Mouse (Mus musculus): Measurements from ENCODE around the gene Scrn2. TPM values are rescaled to one million over a fixed set of nuclear protein-coding genes. Genes with fewer than 3 reads are reported as not detected.
A peak's percentile ranks its signal among the peaks of the same experiment; 100 is the strongest.

Scrn2 gene
- polyA plus RNA-seq, 1 experiment: 21.1 TPM

- no peak overlapping the region for H3K4me3 ChIP-seq (ENCODE audit: insufficient read depth, poor library complexity, severe bottlenecking)
- H3K79me2 ChIP-seq (ENCODE audit: control insufficient read depth, insufficient read depth): peaks cover 11% of the 10 kb centered on the region
- H3K36me3 ChIP-seq (ENCODE audit: control insufficient read depth, insufficient read depth): peaks cover 5% of the 10 kb centered on the region
- TF ChIP-seq CTCF (IDR thresholded peaks at IDR 0.05; ENCODE audit: control insufficient read depth, insufficient read depth, insufficient read length) (no peak), USF1 (IDR thresholded peaks at IDR 0.05; ENCODE audit: low read depth) (no peak), CEBPB (IDR thresholded peaks at IDR 0.05; ENCODE audit: low read depth) (no peak), MAX (IDR thresholded peaks at IDR 0.05) (no peak), MYOG (IDR thresholded peaks at IDR 0.05; ENCODE audit: control insufficient read depth, extremely low read depth, insufficient read length) (no peak), FOSL1 (IDR thresholded peaks at IDR 0.05; ENCODE audit: insufficient read depth, low read length, poor library complexity, severe bottlenecking) (no peak), MYOD1 (IDR thresholded peaks at IDR 0.05; ENCODE audit: control insufficient read depth, insufficient read length, low read depth) (no peak)
- no peaks in the 10 kb centered on the region for H3K79me3 ChIP-seq (ENCODE audit: low read depth)
- no peak overlapping the region for H3ac ChIP-seq (ENCODE audit: control insufficient read depth, insufficient read length, low read depth)
- H3K27me3 ChIP-seq (ENCODE audit: control insufficient read depth, insufficient read depth, insufficient read length): no peaks in the 10 kb centered on the region
These were observed 2.2 kb downstream of the Scrn2 start for GRCm38 (mm10) chr11:97031977-97032376.

- Histone ChIP-seq H3K79me3 (ENCODE audit: low read depth) (no peaks in the 10 kb centered on the region), H3K27me3 (ENCODE audit: control insufficient read depth, insufficient read depth, insufficient read length) (no peaks in the 10 kb centered on the region), H3ac (ENCODE audit: control insufficient read depth, insufficient read length, low read depth) (no peak overlapping the region), H3K4me3 (ENCODE audit: insufficient read depth, poor library complexity, severe bottlenecking) (no peak overlapping the region), H3K36me3 (ENCODE audit: control insufficient read depth, insufficient read depth) (peaks cover 5% of the 10 kb centered on the region), H3K79me2 (ENCODE audit: control insufficient read depth, insufficient read depth) (peaks cover 11% of the 10 kb centered on the region)
- no peak for TF ChIP-seq MYOD1 (IDR thresholded peaks at IDR 0.05; ENCODE audit: control insufficient read depth, insufficient read length, low read depth)
- no peak for TF ChIP-seq CTCF (IDR thresholded peaks at IDR 0.05; ENCODE audit: control insufficient read depth, insufficient read depth, insufficient read length)
- TF ChIP-seq MAX (IDR thresholded peaks at IDR 0.05): no peak
- TF ChIP-seq FOSL1 (IDR thresholded peaks at IDR 0.05; ENCODE audit: insufficient read depth, low read length, poor library complexity, severe bottlenecking): no peak
- no peak for TF ChIP-seq CEBPB (IDR thresholded peaks at IDR 0.05; ENCODE audit: low read depth)
- no peak for TF ChIP-seq USF1 (IDR thresholded peaks at IDR 0.05; ENCODE audit: low read depth)
- no peak for TF ChIP-seq MYOG (IDR thresholded peaks at IDR 0.05; ENCODE audit: control insufficient read depth, extremely low read depth, insufficient read length)
These were observed 2.8 kb downstream of the Scrn2 start for GRCm38 (mm10) chr11:97032499-97032898.

GRCm38 (mm10) chr11:97033781-97034180 is 4.0 kb downstream of the Scrn2 start:
- Histone ChIP-seq H3K27me3 (ENCODE audit: control insufficient read depth, insufficient read depth, insufficient read length) (no peaks in the 10 kb centered on the region), H3K4me3 (ENCODE audit: insufficient read depth, poor library complexity, severe bottlenecking) (no peak overlapping the region), H3K79me3 (ENCODE audit: low read depth) (no peaks in the 10 kb centered on the region), H3K79me2 (ENCODE audit: control insufficient read depth, insufficient read depth) (peaks cover 11% of the 10 kb centered on the region), H3K36me3 (ENCODE audit: control insufficient read depth, insufficient read depth) (peaks cover 5% of the 10 kb centered on the region), H3ac (ENCODE audit: control insufficient read depth, insufficient read length, low read depth) (no peak overlapping the region)
- TF ChIP-seq CEBPB (IDR thresholded peaks at IDR 0.05; ENCODE audit: low read depth): no peak
- TF ChIP-seq FOSL1 (IDR thresholded peaks at IDR 0.05; ENCODE audit: insufficient read depth, low read length, poor library complexity, severe bottlenecking): no peak
- TF ChIP-seq MAX (IDR thresholded peaks at IDR 0.05): no peak

GRCm38 (mm10) chr11:97036141-97036540 is 6.4 kb downstream of the Scrn2 start:
- H3K79me3 ChIP-seq (ENCODE audit: low read depth): no peaks in the 10 kb centered on the region
- H3K36me3 ChIP-seq (ENCODE audit: control insufficient read depth, insufficient read depth): peaks cover 5% of the 10 kb centered on the region
- no peak overlapping the region for H3K4me3 ChIP-seq (ENCODE audit: insufficient read depth, poor library complexity, severe bottlenecking)
- TF ChIP-seq FOSL1 (IDR thresholded peaks at IDR 0.05; ENCODE audit: insufficient read depth, low read length, poor library complexity, severe bottlenecking): no peak
- no peak for TF ChIP-seq USF1 (IDR thresholded peaks at IDR 0.05; ENCODE audit: low read depth)
- TF ChIP-seq CTCF (IDR thresholded peaks at IDR 0.05; ENCODE audit: control insufficient read depth, insufficient read depth, insufficient read length): no peak
- TF ChIP-seq CEBPB (IDR thresholded peaks at IDR 0.05; ENCODE audit: low read depth): no peak
- TF ChIP-seq MYOG (IDR thresholded peaks at IDR 0.05; ENCODE audit: control insufficient read depth, extremely low read depth, insufficient read length): no peak
- no peak for TF ChIP-seq MYOD1 (IDR thresholded peaks at IDR 0.05; ENCODE audit: control insufficient read depth, insufficient read length, low read depth)
- no peak for TF ChIP-seq MAX (IDR thresholded peaks at IDR 0.05)
- H3K79me2 ChIP-seq (ENCODE audit: control insufficient read depth, insufficient read depth): no peaks in the 10 kb centered on the region
- no peaks in the 10 kb centered on the region for H3K27me3 ChIP-seq (ENCODE audit: control insufficient read depth, insufficient read depth, insufficient read length)
- no peak overlapping the region for H3ac ChIP-seq (ENCODE audit: control insufficient read depth, insufficient read length, low read depth)

- H3ac ChIP-seq (ENCODE audit: control insufficient read depth, insufficient read length, low read depth): no peak overlapping the region
These were observed 9.1 kb downstream of the Scrn2 start for GRCm38 (mm10) chr11:97038881-97039280.

GRCm38 (mm10) chr11:97040301-97041021 is 10.7 kb downstream of the Scrn2 start:
- Histone ChIP-seq H3K79me3 (ENCODE audit: low read depth) (peaks cover 28% of the 10 kb centered on the region), H3K4me3 (ENCODE audit: insufficient read depth, poor library complexity, severe bottlenecking) (peak overlapping the region; percentile 90), H3K36me3 (ENCODE audit: control insufficient read depth, insufficient read depth) (peaks cover 13% of the 10 kb centered on the region), H3K27me3 (ENCODE audit: control insufficient read depth, insufficient read depth, insufficient read length) (no peaks in the 10 kb centered on the region), H3ac (ENCODE audit: control insufficient read depth, insufficient read length, low read depth) (no peak overlapping the region), H3K79me2 (ENCODE audit: control insufficient read depth, insufficient read depth) (peaks cover 38% of the 10 kb centered on the region)
- TF ChIP-seq USF1 (IDR thresholded peaks at IDR 0.05; ENCODE audit: low read depth) (no peak), MYOG (IDR thresholded peaks at IDR 0.05; ENCODE audit: control insufficient read depth, extremely low read depth, insufficient read length) (no peak)

More at GRCm38 (mm10) chr11:97038881-97039280, 9.1 kb downstream of the Scrn2 start:
- H3K4me3 ChIP-seq (ENCODE audit: insufficient read depth, poor library complexity, severe bottlenecking): no peak overlapping the region
- peaks cover 26% of the 10 kb centered on the region for H3K79me2 ChIP-seq (ENCODE audit: control insufficient read depth, insufficient read depth)
- H3K27me3 ChIP-seq (ENCODE audit: control insufficient read depth, insufficient read depth, insufficient read length): no peaks in the 10 kb centered on the region
- H3K79me3 ChIP-seq (ENCODE audit: low read depth): peaks cover 19% of the 10 kb centered on the region
- H3K36me3 ChIP-seq (ENCODE audit: control insufficient read depth, insufficient read depth): peaks cover under 1% of the 10 kb centered on the region
- TF ChIP-seq FOSL1 (IDR thresholded peaks at IDR 0.05; ENCODE audit: insufficient read depth, low read length, poor library complexity, severe bottlenecking): no peak

Measured in C2C12 (cell line).